Mouse (Mus musculus) stomach, postnatal 0 days (tissue): ENCODE data around the gene Ly6g6c. TPM values are rescaled to one million over a fixed set of nuclear protein-coding genes. Genes with fewer than 3 reads are reported as not detected.

Source experiments
- ATAC-seq: fragments of 200-750 bp; cut with Nextera tagmentation; 2 replicates; pipeline ENCODE4 v1.8.0; 2017; ENCODE audit not compliant: low FRiP score, low TSS enrichment
- DNase-seq: peaks from one replicate; pipeline ENCODE4 v3.0.0-alpha.2; 2016; ENCODE audit warnings: low spot score
- H3K27ac ChIP-seq: fragments of 300-500 bp; sonication (generic); replicated peaks from 2 replicates; pipeline ENCODE4 v1.5.1; 2014; ENCODE audit warnings: mild to moderate bottlenecking, control low read depth
- H3K27me3 ChIP-seq: fragments of 300-500 bp; sonication (generic); 2 replicates; pipeline ENCODE4 v1.6.1; 2014; ENCODE audit warnings: low read length; ENCODE audit not compliant: control insufficient read depth, insufficient read depth
- H3K36me3 ChIP-seq: fragments of 300-500 bp; sonication (generic); 2 replicates; pipeline ENCODE4 v1.6.1; 2014; ENCODE audit warnings: low read length, mixed read lengths; ENCODE audit not compliant: control insufficient read depth, insufficient read depth
- H3K4me1 ChIP-seq: fragments of 300-500 bp; sonication (generic); replicated peaks from 2 replicates; pipeline ENCODE4 v1.6.1; 2014; ENCODE audit warnings: antibody characterized with exemption; ENCODE audit not compliant: control insufficient read depth, insufficient read depth
- H3K4me2 ChIP-seq: fragments of 300-500 bp; sonication (generic); replicated peaks from 2 replicates; pipeline ENCODE4 v1.6.1; 2014; ENCODE audit warnings: low read depth, mild to moderate bottlenecking, control low read depth, moderate library complexity
- H3K4me3 ChIP-seq: fragments of 300-500 bp; sonication (generic); 2 replicates; pipeline ENCODE4 v1.5.1; 2014; ENCODE audit warnings: low read depth, low read length, control low read depth
- H3K9ac ChIP-seq: fragments of 300-500 bp; sonication (generic); 2 replicates; pipeline ENCODE4 v1.6.1; 2014; ENCODE audit warnings: mild to moderate bottlenecking, low read length, control low read depth, mixed read lengths
- H3K9me3 ChIP-seq: fragments of 300-500 bp; sonication (generic); 2 replicates; pipeline ENCODE4 v1.6.1; 2016; ENCODE audit warnings: low read length; ENCODE audit not compliant: control insufficient read depth
- CTCF ChIP-seq: IDR thresholded peaks from 2 replicates; pipeline ENCODE4 v1.5.1; 2016; ENCODE audit warnings: antibody characterized with exemption, low read depth, mild to moderate bottlenecking, moderate library complexity
- EP300 ChIP-seq: optimal IDR thresholded peaks from 2 replicates; pipeline ENCODE3; 2016; ENCODE audit warnings: antibody characterized with exemption
- WGBS: fragments of 180-500 bp; shearing (Covaris S2); extraction: QIAGEN DNeasy Blood & Tissue Kit; methylation state at CpG from one replicate; pipeline ENCODE4 v1.1.7; 2014; 5-methylcytosine and 5-hydroxymethylcytosine counted together
- polyA plus RNA-seq: library from polyadenylated mRNA; unstranded; fragments of >200 nt; fragmentation: Nextera tagmentation; extraction: Ambion mirVana; gene quantifications from 2 replicates; pipeline ENCODE4 v1.2.1, GENCODE M21; 2015

Ly6g6c gene
- polyA plus RNA-seq, 1 experiment from 2014 or later, result 260 TPM

GRCm38 (mm10) chr17:35071454-35071853 lies 6.3 kb downstream of the Ly6g6c start:
- Histone ChIP-seq H3K27me3 (no peaks in the 10 kb centered on the region), H3K36me3 (no peaks in the 10 kb centered on the region), H3K9me3 (no peaks in the 10 kb centered on the region), H3K4me2 (no peak overlapping the region), H3K27ac (no peak overlapping the region; the same call in 1 of the 2 replicates), H3K4me1 (no peaks in the 10 kb centered on the region), H3K9ac (no peak overlapping the region), H3K4me3 (no peak overlapping the region)
- DNase-seq (no peak), ATAC-seq (no peak)
- WGBS, result 74% methylated on average over 9 of the region's 9 CpGs
- TF ChIP-seq CTCF (no peak), EP300 (no peak)

- Histone ChIP-seq H3K4me2 (no peak overlapping the region), H3K9ac (no peak overlapping the region), H3K4me3 (no peak overlapping the region), H3K27ac (no peak overlapping the region), H3K27me3 (no peaks in the 10 kb centered on the region), H3K4me1 (no peaks in the 10 kb centered on the region), H3K36me3 (no peaks in the 10 kb centered on the region), H3K9me3 (no peaks in the 10 kb centered on the region)
- WGBS, result 56% methylated on average over 17 of the region's 17 CpGs
- DNase-seq (no peak), ATAC-seq (no peak)
- TF ChIP-seq CTCF (no peak), EP300 (no peak)
Measured at GRCm38 (mm10) chr17:35074097-35074496, 8.9 kb downstream of the Ly6g6c start.

GRCm38 (mm10) chr17:35076507-35077176 lies 11.5 kb downstream of the Ly6g6c start, which contains the start of gene Ly6g6e:
Gene Ly6g6e, plus strand, starts transcription at chr17:35076902.
- TF ChIP-seq CTCF, result no peak
- no peak for TF ChIP-seq EP300
- Histone ChIP-seq H3K4me3 (peak within 1 kb of the TSS; percentile 22), H3K9me3 (no peaks in the 10 kb centered on the region), H3K4me1 (no peaks in the 10 kb centered on the region; the same call in 1 of the 2 replicates), H3K36me3 (no peaks in the 10 kb centered on the region), H3K27me3 (no peaks in the 10 kb centered on the region), H3K27ac (peak within 1 kb of the TSS; percentile 84), H3K9ac (peak within 1 kb of the TSS; percentile 41), H3K4me2 (peak within 1 kb of the TSS; percentile 52)
- ATAC-seq (no peak), DNase-seq (no peak)
- 29% methylated on average over 10 of the region's 10 CpGs for WGBS

GRCm38 (mm10) chr17:35077285-35077684 lies 12.1 kb downstream of the Ly6g6c start:
- peak overlapping the region; percentile 52 for H3K4me2 ChIP-seq
- no peak for ATAC-seq
- H3K9me3 ChIP-seq, result no peaks in the 10 kb centered on the region
- WGBS, result 40% methylated on average over 2 of the region's 2 CpGs
- no peak for DNase-seq
- H3K4me3 ChIP-seq, result peak overlapping the region; percentile 22; the same call in 1 of the 2 replicates
- H3K9ac ChIP-seq, result peak overlapping the region; percentile 41
- H3K36me3 ChIP-seq, result no peaks in the 10 kb centered on the region
- TF ChIP-seq CTCF, result no peak
- no peak for TF ChIP-seq EP300
- peak overlapping the region; percentile 84 for H3K27ac ChIP-seq
- no peaks in the 10 kb centered on the region for H3K27me3 ChIP-seq
- H3K4me1 ChIP-seq, result no peaks in the 10 kb centered on the region; the same call in 1 of the 2 replicates

- Histone ChIP-seq H3K9ac (peak within 1 kb of the TSS; percentile 41), H3K9me3 (no peaks in the 10 kb centered on the region), H3K27me3 (no peaks in the 10 kb centered on the region), H3K27ac (peak within 1 kb of the TSS; percentile 84), H3K4me2 (peak within 1 kb of the TSS; percentile 52), H3K4me3 (peak within 1 kb of the TSS; percentile 22), H3K4me1 (no peaks in the 10 kb centered on the region; the same call in 1 of the 2 replicates), H3K36me3 (no peaks in the 10 kb centered on the region)
- peak; percentile 75 for TF ChIP-seq CTCF
- no peak for TF ChIP-seq EP300
- 14% methylated on average over 14 of the region's 14 CpGs for WGBS
- DNase-seq (peak; percentile 78), ATAC-seq (peak; percentile 77)
Measured at GRCm38 (mm10) chr17:35077786-35078233, 12.6 kb downstream of the Ly6g6c start, which contains the start of gene Ly6g6d. Gene Ly6g6d, minus strand, starts transcription at chr17:35078065.

- peak overlapping the region; percentile 11; the same call in 1 of the 2 replicates for H3K4me2 ChIP-seq
- peak; percentile 41; the same call in 1 of the 2 replicates for TF ChIP-seq CTCF
- TF ChIP-seq EP300, result no peak
- ATAC-seq (peak; percentile 38), DNase-seq (peak; percentile 63)
- 39% methylated on average over 9 of the region's 9 CpGs for WGBS
- no peak overlapping the region for H3K4me3 ChIP-seq
- H3K9me3 ChIP-seq, result no peaks in the 10 kb centered on the region
- 0 out of 2 replicates have a peak overlapping the region, but pooled peaks have one; percentile 8 for H3K27ac ChIP-seq
- H3K36me3 ChIP-seq, result no peaks in the 10 kb centered on the region
- H3K27me3 ChIP-seq, result no peaks in the 10 kb centered on the region
- H3K4me1 ChIP-seq, result no peaks in the 10 kb centered on the region; the same call in 1 of the 2 replicates
- H3K9ac ChIP-seq, result no peak overlapping the region
Measured at GRCm38 (mm10) chr17:35079778-35080177, 14.6 kb downstream of the Ly6g6c start.
